Mouse (Mus musculus): ENCODE results near the gene Notch1.

DNA sequence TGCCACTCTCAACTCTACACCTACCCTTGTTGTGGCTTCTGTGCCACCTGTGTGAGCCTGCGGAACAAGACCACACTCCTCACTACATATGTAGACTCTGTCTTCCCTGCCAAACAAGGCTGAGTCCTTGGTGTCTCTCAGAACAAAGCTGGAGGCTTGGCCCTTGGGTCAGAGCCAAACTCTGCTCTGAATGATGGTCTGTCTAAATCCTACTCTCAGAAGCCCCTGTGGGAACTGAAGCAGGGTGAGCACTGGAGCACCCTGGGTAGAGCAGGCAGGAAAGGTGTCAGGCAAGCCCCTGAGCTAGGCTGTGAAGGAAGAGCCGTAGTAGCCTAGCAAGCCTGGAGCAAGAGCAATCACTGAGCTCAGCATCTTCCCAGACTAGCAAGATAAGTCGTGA, 33.7 kb upstream of the Notch1 start:
- TF ChIP-seq CTCF (IDR thresholded peaks at IDR 0.05; ENCODE audit: insufficient read depth, low read length) (no peak), POLR2A (IDR thresholded peaks at IDR 0.05; ENCODE audit: borderline replicate concordance, extremely low read depth, low read depth, low read length) (no peak)
